Mouse (Mus musculus): ENCODE measurements at regions not wholly inside any gene's neighbourhood (a gene's known extent, or its start where the extent isn't known, plus 50 kb on each side); places are given as distances from the start of the nearest gene placed in this dataset.

GRCm38 (mm10) chr5:77546001-77546620 is 138.3 kb upstream of the Igfbp7 start:
- Histone ChIP-seq H3K4me3 (ENCODE audit: low read length) (no peak overlapping the region), H3K4me1 (replicated peaks; ENCODE audit: control insufficient read depth, insufficient read depth, low read length) (no peaks in the 10 kb centered on the region), H3K27me3 (ENCODE audit: control insufficient read depth, insufficient read depth, low read depth, low read length) (no peaks in the 10 kb centered on the region), H3K9ac (ENCODE audit: low read length) (no peak overlapping the region), H3K4me2 (ENCODE audit: low read depth, low read length) (no peak overlapping the region), H3K36me3 (ENCODE audit: control insufficient read depth, insufficient read depth, low read length) (no peaks in the 10 kb centered on the region), H3K9me3 (ENCODE audit: control insufficient read depth, low read length) (no peaks in the 10 kb centered on the region), H3K27ac (ENCODE audit: low read length) (no peak overlapping the region)
- WGBS: 53% methylated on average over 13 of the region's 13 CpGs
- no peak for ATAC-seq (ENCODE audit: low read depth)

- ATAC-seq (ENCODE audit: low read depth): no peak
- no peak overlapping the region for H3K4me3 ChIP-seq (ENCODE audit: low read length)
- H3K4me2 ChIP-seq (ENCODE audit: low read depth, low read length): no peak overlapping the region
- no peaks in the 10 kb centered on the region for H3K36me3 ChIP-seq (ENCODE audit: control insufficient read depth, insufficient read depth, low read length)
- 71% methylated on average over 19 of the region's 19 CpGs for WGBS
- H3K27me3 ChIP-seq (ENCODE audit: control insufficient read depth, insufficient read depth, low read depth, low read length): no peaks in the 10 kb centered on the region
- H3K9me3 ChIP-seq (ENCODE audit: control insufficient read depth, low read length): no peaks in the 10 kb centered on the region
- H3K27ac ChIP-seq (ENCODE audit: low read length): no peak overlapping the region
- no peak overlapping the region for H3K9ac ChIP-seq (ENCODE audit: low read length)
- no peaks in the 10 kb centered on the region for H3K4me1 ChIP-seq (replicated peaks; ENCODE audit: control insufficient read depth, insufficient read depth, low read length)
Measured at GRCm38 (mm10) chr5:77532261-77533015, 124.6 kb upstream of the Igfbp7 start.

- no peaks in the 10 kb centered on the region for H3K4me1 ChIP-seq (replicated peaks; ENCODE audit: control insufficient read depth, insufficient read depth, low read length)
- no peaks in the 10 kb centered on the region for H3K9me3 ChIP-seq (ENCODE audit: control insufficient read depth, low read length)
- no peak overlapping the region for H3K4me3 ChIP-seq (ENCODE audit: low read length)
- ATAC-seq (ENCODE audit: low read depth): no peak
- no peak overlapping the region for H3K27ac ChIP-seq (ENCODE audit: low read length)
- H3K36me3 ChIP-seq (ENCODE audit: control insufficient read depth, insufficient read depth, low read length): no peaks in the 10 kb centered on the region
- no peak overlapping the region for H3K9ac ChIP-seq (ENCODE audit: low read length)
- WGBS: 78% methylated on average over 7 of the region's 7 CpGs
- H3K27me3 ChIP-seq (ENCODE audit: control insufficient read depth, insufficient read depth, low read depth, low read length): no peaks in the 10 kb centered on the region
- no peak overlapping the region for H3K4me2 ChIP-seq (ENCODE audit: low read depth, low read length)
Measured at GRCm38 (mm10) chr5:77530376-77530775, 122.5 kb upstream of the Igfbp7 start.

- H3K4me3 ChIP-seq (ENCODE audit: low read length): no peak overlapping the region
- H3K4me2 ChIP-seq (ENCODE audit: low read depth, low read length): no peak overlapping the region
- no peak for ATAC-seq (ENCODE audit: low read depth)
- no peak overlapping the region for H3K27ac ChIP-seq (ENCODE audit: low read length)
- WGBS: 68% methylated on average over 4 of the region's 4 CpGs
- H3K4me1 ChIP-seq (replicated peaks; ENCODE audit: control insufficient read depth, insufficient read depth, low read length): no peaks in the 10 kb centered on the region
- H3K36me3 ChIP-seq (ENCODE audit: control insufficient read depth, insufficient read depth, low read length): no peaks in the 10 kb centered on the region
- H3K9ac ChIP-seq (ENCODE audit: low read length): no peak overlapping the region
- no peaks in the 10 kb centered on the region for H3K9me3 ChIP-seq (ENCODE audit: control insufficient read depth, low read length)
- H3K27me3 ChIP-seq (ENCODE audit: control insufficient read depth, insufficient read depth, low read depth, low read length): no peaks in the 10 kb centered on the region
Measured at GRCm38 (mm10) chr5:77517252-77517651, 109.4 kb upstream of the Igfbp7 start.

- H3K36me3 ChIP-seq (ENCODE audit: control insufficient read depth, insufficient read depth, low read length): no peaks in the 10 kb centered on the region
- no peak overlapping the region for H3K4me2 ChIP-seq (ENCODE audit: low read depth, low read length)
- no peak overlapping the region for H3K9ac ChIP-seq (ENCODE audit: low read length)
- 48% methylated on average over 7 of the region's 7 CpGs for WGBS
- H3K27ac ChIP-seq (ENCODE audit: low read length): no peak overlapping the region
- H3K4me3 ChIP-seq (ENCODE audit: low read length): no peak overlapping the region
- H3K27me3 ChIP-seq (ENCODE audit: control insufficient read depth, insufficient read depth, low read depth, low read length): no peaks in the 10 kb centered on the region
- ATAC-seq (ENCODE audit: low read depth): peak; percentile 64
- H3K9me3 ChIP-seq (ENCODE audit: control insufficient read depth, low read length): no peaks in the 10 kb centered on the region
- no peaks in the 10 kb centered on the region for H3K4me1 ChIP-seq (replicated peaks; ENCODE audit: control insufficient read depth, insufficient read depth, low read length)
Measured at GRCm38 (mm10) chr5:77515448-77515847, 107.6 kb upstream of the Igfbp7 start.

- H3K4me3 ChIP-seq (ENCODE audit: low read length): no peak overlapping the region
- ATAC-seq (ENCODE audit: low read depth): no peak
Measured at GRCm38 (mm10) chr5:77502684-77503083, 94.8 kb upstream of the Igfbp7 start.

GRCm38 (mm10) chr5:77499949-77500460 is 92.2 kb upstream of the Igfbp7 start:
- H3K9ac ChIP-seq (ENCODE audit: low read length): no peak overlapping the region
- H3K27me3 ChIP-seq (ENCODE audit: control insufficient read depth, insufficient read depth, low read depth, low read length): no peaks in the 10 kb centered on the region
- no peak overlapping the region for H3K4me2 ChIP-seq (ENCODE audit: low read depth, low read length)
- no peak for ATAC-seq (ENCODE audit: low read depth)
- H3K4me3 ChIP-seq (ENCODE audit: low read length): no peak overlapping the region
- H3K27ac ChIP-seq (ENCODE audit: low read length): no peak overlapping the region
- H3K4me1 ChIP-seq (replicated peaks; ENCODE audit: control insufficient read depth, insufficient read depth, low read length): no peaks in the 10 kb centered on the region
- H3K9me3 ChIP-seq (ENCODE audit: control insufficient read depth, low read length): no peaks in the 10 kb centered on the region
- 54% methylated on average over 5 of the region's 5 CpGs for WGBS
- no peaks in the 10 kb centered on the region for H3K36me3 ChIP-seq (ENCODE audit: control insufficient read depth, insufficient read depth, low read length)

More at GRCm38 (mm10) chr5:77502684-77503083, 94.8 kb upstream of the Igfbp7 start:
- Histone ChIP-seq H3K27me3 (ENCODE audit: control insufficient read depth, insufficient read depth, low read depth, low read length) (no peaks in the 10 kb centered on the region), H3K4me2 (ENCODE audit: low read depth, low read length) (no peak overlapping the region), H3K9me3 (ENCODE audit: control insufficient read depth, low read length) (no peaks in the 10 kb centered on the region), H3K9ac (ENCODE audit: low read length) (no peak overlapping the region), H3K27ac (ENCODE audit: low read length) (no peak overlapping the region), H3K4me1 (replicated peaks; ENCODE audit: control insufficient read depth, insufficient read depth, low read length) (no peaks in the 10 kb centered on the region), H3K36me3 (ENCODE audit: control insufficient read depth, insufficient read depth, low read length) (no peaks in the 10 kb centered on the region)
- 22% methylated on average over 5 of the region's 5 CpGs for WGBS

- H3K27ac ChIP-seq (ENCODE audit: low read length): no peak overlapping the region
- H3K4me2 ChIP-seq (ENCODE audit: low read depth, low read length): no peak overlapping the region
- 71% methylated on average over 1 of the region's 1 CpGs for WGBS
- no peaks in the 10 kb centered on the region for H3K4me1 ChIP-seq (replicated peaks; ENCODE audit: control insufficient read depth, insufficient read depth, low read length)
- no peaks in the 10 kb centered on the region for H3K36me3 ChIP-seq (ENCODE audit: control insufficient read depth, insufficient read depth, low read length)
- H3K9me3 ChIP-seq (ENCODE audit: control insufficient read depth, low read length): no peaks in the 10 kb centered on the region
- no peak overlapping the region for H3K4me3 ChIP-seq (ENCODE audit: low read length)
- H3K27me3 ChIP-seq (ENCODE audit: control insufficient read depth, insufficient read depth, low read depth, low read length): no peaks in the 10 kb centered on the region
- H3K9ac ChIP-seq (ENCODE audit: low read length): no peak overlapping the region
- no peak for ATAC-seq (ENCODE audit: low read depth)
Measured at GRCm38 (mm10) chr5:77494601-77495000, 86.8 kb upstream of the Igfbp7 start.

GRCm38 (mm10) chr5:77488969-77489368 is 81.1 kb upstream of the Igfbp7 start:
- Histone ChIP-seq H3K4me1 (replicated peaks; ENCODE audit: control insufficient read depth, insufficient read depth, low read length) (peaks cover 5% of the 10 kb centered on the region; the same call in 1 of the 2 replicates), H3K9me3 (ENCODE audit: control insufficient read depth, low read length) (no peaks in the 10 kb centered on the region), H3K27ac (ENCODE audit: low read length) (no peak overlapping the region), H3K4me2 (ENCODE audit: low read depth, low read length) (no peak overlapping the region), H3K36me3 (ENCODE audit: control insufficient read depth, insufficient read depth, low read length) (no peaks in the 10 kb centered on the region), H3K27me3 (ENCODE audit: control insufficient read depth, insufficient read depth, low read depth, low read length) (no peaks in the 10 kb centered on the region), H3K4me3 (ENCODE audit: low read length) (no peak overlapping the region), H3K9ac (ENCODE audit: low read length) (no peak overlapping the region)
- WGBS: 81% methylated on average over 5 of the region's 5 CpGs
- ATAC-seq (ENCODE audit: low read depth): no peak

Data from lung, embryonic 16.5 days (tissue).